Mouse (Mus musculus) spleen, adult 2 months (tissue): ENCODE data around the gene Cacna1g.

Experiments
- CTCF ChIP-seq: fragments of 200-500 bp; IDR thresholded peaks from 2 replicates; pipeline ENCODE4 v1.5.1; 2011; ENCODE audit warnings: mild to moderate bottlenecking, inconsistent platforms; ENCODE audit not compliant: insufficient read depth, insufficient read length, insufficient replicate concordance; ENCODE audit errors: extremely low read depth
- POLR2A ChIP-seq: fragments of 200-500 bp; IDR thresholded peaks from 2 replicates; pipeline ENCODE4 v1.6.1; 2011; ENCODE audit warnings: low read depth, low read length, inconsistent platforms

GRCm38 (mm10) chr11:94413516-94413915, 60.5 kb downstream of the Cacna1g start:
- TF ChIP-seq CTCF (no peak), POLR2A (no peak)
